Mouse (Mus musculus): ENCODE results near the gene Ncstn. TPM values are rescaled to one million over a fixed set of nuclear protein-coding genes. Genes with fewer than 3 reads are reported as not detected.

Ncstn gene
- polyA plus RNA-seq, 1 experiment from 2014 or later, result 107 TPM

GRCm38 (mm10) chr1:172122671-172123070, 40.1 kb upstream of the Ncstn start:
- Histone ChIP-seq H3K4me2 (ENCODE audit: low read length) (no peak overlapping the region), H3K4me3 (ENCODE audit: low read depth, low read length) (no peak overlapping the region), H3K9ac (ENCODE audit: low read depth, low read length) (no peak overlapping the region), H3K36me3 (ENCODE audit: control insufficient read depth, insufficient read depth, low read length) (peaks cover 44% of the 10 kb centered on the region), H3K27me3 (ENCODE audit: control insufficient read depth, insufficient read depth, low read depth, low read length) (no peaks in the 10 kb centered on the region), H3K27ac (ENCODE audit: low read length) (no peak overlapping the region), H3K9me3 (replicated peaks; ENCODE audit: control insufficient read depth, low read length, poor library complexity, severe bottlenecking) (no peaks in the 10 kb centered on the region), H3K4me1 (ENCODE audit: control insufficient read depth, insufficient read depth, low read length) (peaks cover 9% of the 10 kb centered on the region)
- ATAC-seq, result no peak
- WGBS, result 87% methylated on average over 2 of the region's 2 CpGs

- H3K4me3 ChIP-seq (ENCODE audit: low read depth, low read length), result no peak overlapping the region
- H3K36me3 ChIP-seq (ENCODE audit: control insufficient read depth, insufficient read depth, low read length), result peaks cover 70% of the 10 kb centered on the region
- H3K9me3 ChIP-seq (replicated peaks; ENCODE audit: control insufficient read depth, low read length, poor library complexity, severe bottlenecking), result no peaks in the 10 kb centered on the region
- H3K4me2 ChIP-seq (ENCODE audit: low read length), result no peak overlapping the region
- no peak overlapping the region for H3K9ac ChIP-seq (ENCODE audit: low read depth, low read length)
- WGBS, result 44% methylated on average over 3 of the region's 3 CpGs
- no peaks in the 10 kb centered on the region for H3K27me3 ChIP-seq (ENCODE audit: control insufficient read depth, insufficient read depth, low read depth, low read length)
- H3K27ac ChIP-seq (ENCODE audit: low read length), result no peak overlapping the region
- no peaks in the 10 kb centered on the region for H3K4me1 ChIP-seq (ENCODE audit: control insufficient read depth, insufficient read depth, low read length)
- ATAC-seq, result 0 out of 2 replicates have a peak, but pooled peaks have one; percentile 55
Observed at GRCm38 (mm10) chr1:172119720-172120119, 37.1 kb upstream of the Ncstn start.

GRCm38 (mm10) chr1:172119100-172119499, 36.5 kb upstream of the Ncstn start:
- no peaks in the 10 kb centered on the region for H3K4me1 ChIP-seq (ENCODE audit: control insufficient read depth, insufficient read depth, low read length)
- no peak overlapping the region for H3K4me2 ChIP-seq (ENCODE audit: low read length)
- H3K27me3 ChIP-seq (ENCODE audit: control insufficient read depth, insufficient read depth, low read depth, low read length), result no peaks in the 10 kb centered on the region
- no peak overlapping the region for H3K4me3 ChIP-seq (ENCODE audit: low read depth, low read length)
- no peak for ATAC-seq
- H3K9me3 ChIP-seq (replicated peaks; ENCODE audit: control insufficient read depth, low read length, poor library complexity, severe bottlenecking), result no peaks in the 10 kb centered on the region
- 87% methylated on average over 6 of the region's 6 CpGs for WGBS
- H3K36me3 ChIP-seq (ENCODE audit: control insufficient read depth, insufficient read depth, low read length), result peaks cover 72% of the 10 kb centered on the region
- H3K27ac ChIP-seq (ENCODE audit: low read length), result no peak overlapping the region
- no peak overlapping the region for H3K9ac ChIP-seq (ENCODE audit: low read depth, low read length)

GRCm38 (mm10) chr1:172116948-172117347, 34.4 kb upstream of the Ncstn start:
- WGBS, result 95% methylated on average over 5 of the region's 5 CpGs
- no peak overlapping the region for H3K4me2 ChIP-seq (ENCODE audit: low read length)
- no peak for ATAC-seq

GRCm38 (mm10) chr1:172107777-172108477, 25.3 kb upstream of the Ncstn start:
- Histone ChIP-seq H3K9ac (ENCODE audit: low read depth, low read length) (no peak overlapping the region), H3K27me3 (ENCODE audit: control insufficient read depth, insufficient read depth, low read depth, low read length) (no peaks in the 10 kb centered on the region), H3K27ac (ENCODE audit: low read length) (no peak overlapping the region), H3K4me1 (ENCODE audit: control insufficient read depth, insufficient read depth, low read length) (no peaks in the 10 kb centered on the region), H3K9me3 (replicated peaks; ENCODE audit: control insufficient read depth, low read length, poor library complexity, severe bottlenecking) (no peaks in the 10 kb centered on the region), H3K4me3 (ENCODE audit: low read depth, low read length) (no peak overlapping the region), H3K36me3 (ENCODE audit: control insufficient read depth, insufficient read depth, low read length) (peaks cover 65% of the 10 kb centered on the region), H3K4me2 (ENCODE audit: low read length) (no peak overlapping the region)
- ATAC-seq, result peak; percentile 77
- 63% methylated on average over 10 of the region's 10 CpGs for WGBS

More at GRCm38 (mm10) chr1:172116948-172117347, 34.4 kb upstream of the Ncstn start:
- Histone ChIP-seq H3K4me1 (ENCODE audit: control insufficient read depth, insufficient read depth, low read length) (no peaks in the 10 kb centered on the region), H3K27me3 (ENCODE audit: control insufficient read depth, insufficient read depth, low read depth, low read length) (no peaks in the 10 kb centered on the region), H3K9me3 (replicated peaks; ENCODE audit: control insufficient read depth, low read length, poor library complexity, severe bottlenecking) (no peaks in the 10 kb centered on the region), H3K9ac (ENCODE audit: low read depth, low read length) (no peak overlapping the region), H3K27ac (ENCODE audit: low read length) (no peak overlapping the region), H3K4me3 (ENCODE audit: low read depth, low read length) (no peak overlapping the region), H3K36me3 (ENCODE audit: control insufficient read depth, insufficient read depth, low read length) (peaks cover 81% of the 10 kb centered on the region)

GRCm38 (mm10) chr1:172105101-172105500, 22.5 kb upstream of the Ncstn start:
- H3K4me1 ChIP-seq (ENCODE audit: control insufficient read depth, insufficient read depth, low read length), result no peaks in the 10 kb centered on the region
- WGBS, result 78% methylated on average over 11 of the region's 11 CpGs
- peaks cover 60% of the 10 kb centered on the region for H3K36me3 ChIP-seq (ENCODE audit: control insufficient read depth, insufficient read depth, low read length)
- H3K9me3 ChIP-seq (replicated peaks; ENCODE audit: control insufficient read depth, low read length, poor library complexity, severe bottlenecking), result no peaks in the 10 kb centered on the region
- no peak overlapping the region for H3K4me2 ChIP-seq (ENCODE audit: low read length)
- ATAC-seq, result no peak
- no peak overlapping the region for H3K27ac ChIP-seq (ENCODE audit: low read length)
- no peaks in the 10 kb centered on the region for H3K27me3 ChIP-seq (ENCODE audit: control insufficient read depth, insufficient read depth, low read depth, low read length)
- H3K4me3 ChIP-seq (ENCODE audit: low read depth, low read length), result no peak overlapping the region
- H3K9ac ChIP-seq (ENCODE audit: low read depth, low read length), result no peak overlapping the region

- H3K9ac ChIP-seq (ENCODE audit: low read depth, low read length), result no peak overlapping the region
- no peak overlapping the region for H3K4me3 ChIP-seq (ENCODE audit: low read depth, low read length)
- no peaks in the 10 kb centered on the region for H3K4me1 ChIP-seq (ENCODE audit: control insufficient read depth, insufficient read depth, low read length)
- no peak overlapping the region for H3K27ac ChIP-seq (ENCODE audit: low read length)
- H3K36me3 ChIP-seq (ENCODE audit: control insufficient read depth, insufficient read depth, low read length), result peaks cover 54% of the 10 kb centered on the region
- H3K9me3 ChIP-seq (replicated peaks; ENCODE audit: control insufficient read depth, low read length, poor library complexity, severe bottlenecking), result no peaks in the 10 kb centered on the region
- no peak overlapping the region for H3K4me2 ChIP-seq (ENCODE audit: low read length)
- 96% methylated on average over 4 of the region's 4 CpGs for WGBS
- H3K27me3 ChIP-seq (ENCODE audit: control insufficient read depth, insufficient read depth, low read depth, low read length), result no peaks in the 10 kb centered on the region
- ATAC-seq, result no peak
Observed at GRCm38 (mm10) chr1:172103619-172104018, 21.0 kb upstream of the Ncstn start.

GRCm38 (mm10) chr1:172099325-172100033, 16.9 kb upstream of the Ncstn start:
- Histone ChIP-seq H3K9ac (ENCODE audit: low read depth, low read length) (no peak overlapping the region), H3K4me1 (ENCODE audit: control insufficient read depth, insufficient read depth, low read length) (no peaks in the 10 kb centered on the region), H3K9me3 (replicated peaks; ENCODE audit: control insufficient read depth, low read length, poor library complexity, severe bottlenecking) (no peaks in the 10 kb centered on the region), H3K4me3 (ENCODE audit: low read depth, low read length) (no peak overlapping the region), H3K27me3 (ENCODE audit: control insufficient read depth, insufficient read depth, low read depth, low read length) (no peaks in the 10 kb centered on the region), H3K27ac (ENCODE audit: low read length) (no peak overlapping the region), H3K36me3 (ENCODE audit: control insufficient read depth, insufficient read depth, low read length) (peaks cover 36% of the 10 kb centered on the region), H3K4me2 (ENCODE audit: low read length) (no peak overlapping the region)
- WGBS, result 88% methylated on average over 6 of the region's 6 CpGs
- no peak for ATAC-seq

GRCm38 (mm10) chr1:172095202-172095601, 12.6 kb upstream of the Ncstn start:
- peak; percentile 45; the same call in 1 of the 2 replicates for ATAC-seq
- Histone ChIP-seq H3K27ac (ENCODE audit: low read length) (no peak overlapping the region), H3K9me3 (replicated peaks; ENCODE audit: control insufficient read depth, low read length, poor library complexity, severe bottlenecking) (no peaks in the 10 kb centered on the region), H3K4me2 (ENCODE audit: low read length) (no peak overlapping the region), H3K27me3 (ENCODE audit: control insufficient read depth, insufficient read depth, low read depth, low read length) (no peaks in the 10 kb centered on the region), H3K9ac (ENCODE audit: low read depth, low read length) (no peak overlapping the region), H3K4me3 (ENCODE audit: low read depth, low read length) (no peak overlapping the region), H3K4me1 (ENCODE audit: control insufficient read depth, insufficient read depth, low read length) (no peaks in the 10 kb centered on the region), H3K36me3 (ENCODE audit: control insufficient read depth, insufficient read depth, low read length) (peaks cover 42% of the 10 kb centered on the region)
- 29% methylated on average over 6 of the region's 6 CpGs for WGBS

All from midbrain, embryonic 16.5 days (tissue).